Mouse (Mus musculus) testis, postnatal 14 days (tissue): Measurements from ENCODE around the gene Arfgef3.
"Not testable (repeated sequence)": the region's sequence is repeated elsewhere in the genome, so short reads cannot be mapped to it uniquely, and the experiment has no call there.

ENCODE experiments used
- DNase-seq: peaks from one replicate; pipeline ENCODE4 v3.0.0; 2021; ENCODE audit warnings: low spot score

The Arfgef3 gene

GRCm38 (mm10) chr10:18584188-18584587 lies 159.6 kb downstream of the Arfgef3 start:
- peak; percentile 13 for DNase-seq

GRCm38 (mm10) chr10:18572581-18572980 lies 171.2 kb downstream of the Arfgef3 start:
- DNase-seq = no peak

GRCm38 (mm10) chr10:18562940-18563339 lies 180.8 kb downstream of the Arfgef3 start:
- DNase-seq = no peak

- DNase-seq = no peak
Observed at GRCm38 (mm10) chr10:18561445-18561844, 182.3 kb downstream of the Arfgef3 start.

GRCm38 (mm10) chr10:18559076-18559475 lies 184.7 kb downstream of the Arfgef3 start:
- not testable (repeated sequence) for DNase-seq

GRCm38 (mm10) chr10:18549321-18550216 lies 194.2 kb downstream of the Arfgef3 start:
- no peak for DNase-seq

- DNase-seq = no peak
Observed at GRCm38 (mm10) chr10:18547381-18547780, 196.4 kb downstream of the Arfgef3 start.

GRCm38 (mm10) chr10:18545813-18546235 lies 197.9 kb downstream of the Arfgef3 start, which contains the start of gene Hebp2:
Hebp2 (minus strand) TSS chr10:18546076.
- peak; percentile 52 for DNase-seq

GRCm38 (mm10) chr10:18545309-18545708 lies 198.4 kb downstream of the Arfgef3 start:
- DNase-seq = no peak

- no peak for DNase-seq
Observed at GRCm38 (mm10) chr10:18536889-18537288, 206.9 kb downstream of the Arfgef3 start.

- DNase-seq = no peak
Observed at GRCm38 (mm10) chr10:18532293-18532692, 211.5 kb downstream of the Arfgef3 start.
